Mouse (Mus musculus) limb, embryonic 14.5 days (tissue): ENCODE measurements at regions not wholly inside any gene's neighbourhood (a gene's known extent, or its start where the extent isn't known, plus 50 kb on each side); places are given as distances from the start of the nearest gene placed in this dataset.

Experiments
- ATAC-seq: fragments of 200-750 bp; cut with Nextera tagmentation; 2 replicates; pipeline ENCODE4 v1.8.0; 2017; ENCODE audit warnings: low read depth, moderate number of reproducible peaks, moderate TSS enrichment; ENCODE audit not compliant: low FRiP score
- DNase-seq: peaks from one replicate; pipeline ENCODE4 v3.0.0-alpha.2; 2015; ENCODE audit warnings: low spot score
- H3K27ac ChIP-seq: fragments of 300-500 bp; sonication (generic); replicated peaks from 2 replicates; pipeline ENCODE4 v1.5.1; 2014; ENCODE audit warnings: low read depth, mild to moderate bottlenecking, low read length, moderate library complexity, mixed read lengths
- H3K27me3 ChIP-seq: fragments of 300-500 bp; sonication (generic); 2 replicates; pipeline ENCODE4 v1.6.1; 2014; ENCODE audit warnings: low read length, mixed read lengths; ENCODE audit not compliant: control insufficient read depth, insufficient read depth
- H3K36me3 ChIP-seq: fragments of 300-500 bp; sonication (generic); 2 replicates; pipeline ENCODE4 v1.6.1; 2014; ENCODE audit warnings: mild to moderate bottlenecking, low read length, moderate library complexity, mixed read lengths; ENCODE audit not compliant: control insufficient read depth, insufficient read depth
- H3K4me1 ChIP-seq: fragments of 300-500 bp; sonication (generic); 2 replicates; pipeline ENCODE4 v1.6.1; 2014; ENCODE audit warnings: antibody characterized with exemption, low read length, mixed read lengths; ENCODE audit not compliant: control insufficient read depth, insufficient read depth
- H3K4me2 ChIP-seq: fragments of 300-500 bp; sonication (generic); replicated peaks from 2 replicates; pipeline ENCODE4 v1.6.1; 2014; ENCODE audit warnings: low read depth, mild to moderate bottlenecking, low read length, moderate library complexity; ENCODE audit not compliant: severe bottlenecking
- H3K4me3 ChIP-seq: fragments of 300-500 bp; sonication (generic); replicated peaks from 2 replicates; pipeline ENCODE4 v1.5.1; 2014; ENCODE audit warnings: low read length
- H3K9ac ChIP-seq: fragments of 300-500 bp; sonication (generic); 2 replicates; pipeline ENCODE4 v1.6.1; 2014; ENCODE audit warnings: mild to moderate bottlenecking, low read depth, low read length, moderate library complexity; ENCODE audit not compliant: severe bottlenecking
- H3K9me3 ChIP-seq: fragments of 300-500 bp; sonication (generic); 2 replicates; pipeline ENCODE4 v1.6.1; 2016; ENCODE audit warnings: low read length; ENCODE audit not compliant: control insufficient read depth
- POLR2A ChIP-seq: fragments of 200-500 bp; IDR thresholded peaks from 2 replicates; pipeline ENCODE4 v1.8.0; 2012; ENCODE audit warnings: inconsistent platforms, mild to moderate bottlenecking, moderate library complexity, borderline replicate concordance; ENCODE audit not compliant: insufficient read depth, insufficient read length; ENCODE audit errors: extremely low read depth
- whole genome bisulfite sequencing: fragments of 180-500 bp; shearing (Covaris S2); extraction: QIAGEN DNeasy Blood & Tissue Kit; methylation state at CpG from one replicate; pipeline ENCODE4 v1.1.7; 2014; 5-methylcytosine and 5-hydroxymethylcytosine counted together

DNA sequence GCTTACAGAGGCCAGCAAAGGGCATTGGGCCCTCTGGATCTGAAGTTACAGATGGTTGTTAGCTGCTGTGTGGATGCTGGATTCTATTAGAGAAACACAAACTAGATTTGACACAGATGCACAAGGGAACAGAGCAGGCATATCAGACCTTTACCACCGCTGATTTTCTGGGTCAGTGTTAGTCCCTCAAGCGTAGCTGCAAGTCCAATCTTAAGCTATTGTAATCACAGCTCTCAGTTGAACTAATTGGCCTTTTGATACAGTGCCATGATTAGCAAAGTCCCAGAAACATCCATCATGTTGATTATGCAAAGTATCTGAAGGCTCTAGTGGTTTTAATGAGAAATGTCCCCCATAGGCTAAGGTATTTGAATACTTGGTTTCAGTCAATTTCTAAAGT lies 54.2 kb upstream of the Plppr5 start:
- Histone ChIP-seq H3K9me3 (no peaks in the 10 kb centered on the region), H3K4me2 (no peak overlapping the region), H3K4me3 (no peak overlapping the region), H3K27me3 (no peaks in the 10 kb centered on the region), H3K4me1 (no peaks in the 10 kb centered on the region), H3K36me3 (no peaks in the 10 kb centered on the region), H3K27ac (no peak overlapping the region), H3K9ac (no peak overlapping the region)
- ATAC-seq, result no peak
- no peak for DNase-seq
- 54% methylated on average over 2 of the region's 2 CpGs for WGBS
- no peak for TF ChIP-seq POLR2A

DNA sequence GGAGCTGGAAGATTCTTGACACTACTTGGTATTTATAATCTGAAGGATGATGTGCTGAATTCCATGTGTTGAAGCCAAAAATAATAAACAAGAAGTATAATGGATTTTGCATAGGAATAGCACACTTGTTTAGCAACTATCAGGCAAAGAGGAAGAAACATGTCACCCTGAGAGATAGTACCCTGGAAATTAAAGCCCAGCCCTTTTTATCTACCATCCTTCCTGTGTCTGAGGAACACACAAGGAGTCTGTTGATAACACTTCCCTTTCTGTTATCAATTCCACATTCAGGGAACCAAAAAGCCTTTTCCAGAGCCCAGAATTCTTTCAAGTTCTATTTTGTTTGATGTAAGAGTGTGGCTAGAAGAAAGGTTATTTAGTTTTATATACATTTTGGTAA lies 66.5 kb upstream of the Plppr5 start:
- Histone ChIP-seq H3K27ac (no peak overlapping the region), H3K9ac (no peak overlapping the region), H3K9me3 (no peaks in the 10 kb centered on the region), H3K4me2 (no peak overlapping the region), H3K27me3 (no peaks in the 10 kb centered on the region), H3K4me1 (no peaks in the 10 kb centered on the region), H3K4me3 (no peak overlapping the region), H3K36me3 (no peaks in the 10 kb centered on the region)
- ATAC-seq (no peak), DNase-seq (no peak)
- no peak for TF ChIP-seq POLR2A

DNA sequence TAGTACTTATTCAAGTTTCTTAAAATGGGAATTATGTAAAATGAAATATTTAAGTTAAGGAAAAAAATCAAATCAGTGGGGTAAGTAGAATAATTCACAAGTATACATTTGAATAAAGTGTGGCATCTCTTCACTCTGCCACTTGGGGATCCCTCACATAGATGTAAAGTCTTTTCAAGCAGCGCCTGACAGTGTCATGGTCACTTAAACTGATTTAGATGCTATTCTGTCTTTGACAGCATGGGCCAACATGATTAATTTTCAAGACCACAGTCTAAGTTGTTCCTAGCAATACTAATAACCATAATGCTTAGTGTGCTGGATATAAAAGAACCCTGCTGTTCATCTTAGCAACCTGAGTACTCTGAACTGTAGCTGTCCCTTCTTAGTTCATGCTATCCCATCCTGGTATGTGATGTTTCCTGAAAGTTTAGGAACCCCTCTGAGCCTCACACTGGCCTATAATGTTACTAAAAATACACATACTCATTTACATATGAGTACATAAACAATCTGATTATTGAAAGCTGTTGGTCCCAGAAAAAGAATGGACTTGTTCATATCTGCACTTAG lies 68.4 kb upstream of the Plppr5 start:
- H3K27ac ChIP-seq, result no peak overlapping the region
- no peaks in the 10 kb centered on the region for H3K9me3 ChIP-seq
- DNase-seq, result no peak
- no peaks in the 10 kb centered on the region for H3K27me3 ChIP-seq
- H3K4me2 ChIP-seq, result no peak overlapping the region
- H3K4me1 ChIP-seq, result no peaks in the 10 kb centered on the region
- no peaks in the 10 kb centered on the region for H3K36me3 ChIP-seq
- H3K9ac ChIP-seq, result no peak overlapping the region
- whole genome bisulfite sequencing, result 74% methylated on average over 1 of the region's 1 CpGs
- TF ChIP-seq POLR2A, result no peak
- H3K4me3 ChIP-seq, result no peak overlapping the region
- ATAC-seq, result no peak

DNA sequence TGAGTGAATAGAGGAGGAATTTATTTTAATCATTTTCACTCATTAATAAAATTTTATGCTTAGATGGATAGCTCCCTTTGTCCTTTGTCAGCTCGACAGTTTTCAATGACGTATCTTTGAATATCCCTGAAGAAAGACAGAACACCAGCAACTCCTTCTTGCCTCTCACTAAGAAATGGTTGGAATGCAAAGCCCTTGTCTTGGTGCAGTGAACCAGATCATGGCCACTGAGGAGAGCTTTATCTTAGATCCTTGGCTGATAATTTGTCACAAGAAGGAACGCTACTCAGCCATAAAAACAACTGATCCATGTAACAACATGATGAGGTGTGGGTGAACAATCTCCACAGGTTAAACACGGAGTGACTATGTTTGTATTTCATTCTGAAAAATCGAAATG lies 73.5 kb upstream of the Plppr5 start:
- Histone ChIP-seq H3K27me3 (no peaks in the 10 kb centered on the region), H3K4me1 (no peaks in the 10 kb centered on the region), H3K27ac (no peak overlapping the region), H3K9ac (no peak overlapping the region), H3K36me3 (no peaks in the 10 kb centered on the region), H3K9me3 (no peaks in the 10 kb centered on the region), H3K4me2 (no peak overlapping the region), H3K4me3 (no peak overlapping the region)
- no peak for TF ChIP-seq POLR2A
- DNase-seq (no peak), ATAC-seq (no peak)
- 73% methylated on average over 5 of the region's 5 CpGs for WGBS

DNA sequence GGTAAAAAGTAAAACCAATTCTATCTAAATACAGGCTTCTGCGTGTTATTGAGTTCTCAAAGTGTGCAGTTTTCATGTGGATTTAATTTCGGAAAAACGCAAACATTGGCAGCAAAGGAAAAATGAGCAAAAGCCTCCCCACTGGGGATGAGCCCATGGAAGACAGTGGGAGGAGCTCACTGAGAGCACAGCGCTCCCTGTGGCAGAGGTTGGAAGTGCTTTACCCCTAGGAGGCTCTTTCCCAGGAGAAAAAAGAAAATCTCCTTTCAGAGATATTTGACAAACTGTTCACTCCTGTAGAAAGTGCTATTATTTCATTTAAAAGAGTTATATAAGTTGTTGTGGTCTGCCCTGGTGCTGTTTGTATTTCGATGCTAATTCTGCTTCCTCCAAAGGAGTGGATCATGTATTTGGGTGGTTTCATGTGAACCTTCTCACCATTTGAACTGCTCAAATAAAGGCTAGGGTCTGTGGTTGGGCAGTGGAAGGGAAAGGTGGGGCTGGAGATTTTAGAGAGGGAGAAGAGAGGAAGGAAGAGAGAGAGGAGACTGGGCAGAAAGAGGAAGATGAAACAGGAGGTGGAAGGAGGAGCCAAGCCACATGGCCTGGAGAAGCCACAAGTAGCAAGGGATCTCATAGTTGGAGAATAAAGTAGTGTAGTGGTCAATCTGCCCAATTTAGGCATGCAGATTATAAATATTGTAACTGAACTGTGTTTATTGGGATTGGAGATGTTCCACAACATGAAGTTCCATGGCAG lies 76.3 kb upstream of the Plppr5 start:
- WGBS, result 80% methylated on average over 5 of the region's 5 CpGs
- DNase-seq, result no peak

More for the DNA sequence above, 76.3 kb upstream of the Plppr5 start:
- Histone ChIP-seq H3K9me3 (no peaks in the 10 kb centered on the region), H3K27me3 (no peaks in the 10 kb centered on the region), H3K4me3 (no peak overlapping the region), H3K36me3 (no peaks in the 10 kb centered on the region), H3K4me2 (no peak overlapping the region), H3K9ac (no peak overlapping the region), H3K27ac (no peak overlapping the region), H3K4me1 (no peaks in the 10 kb centered on the region)
- no peak for ATAC-seq
- TF ChIP-seq POLR2A, result no peak
